Mouse (Mus musculus) olfactory bulb, adult 2 months (tissue): ENCODE measurements around the gene Ppt2. TPM values are rescaled to one million over a fixed set of nuclear protein-coding genes. Genes with fewer than 3 reads are reported as not detected.

Source experiments
- H3K27ac ChIP-seq: fragments of 200-500 bp; 2 replicates; pipeline ENCODE4 v1.5.1; 2012; ENCODE audit warnings: low read depth, low read length; ENCODE audit not compliant: insufficient read depth
- H3K4me1 ChIP-seq: fragments of 200-500 bp; 2 replicates; pipeline ENCODE4 v1.6.1; 2012; ENCODE audit warnings: low read length; ENCODE audit not compliant: control insufficient read depth, insufficient read depth
- H3K4me3 ChIP-seq: fragments of 200-500 bp; 2 replicates; pipeline ENCODE4 v1.5.1; 2012; ENCODE audit warnings: mild to moderate bottlenecking, low read depth, low read length, moderate library complexity; ENCODE audit not compliant: insufficient read depth
- CTCF ChIP-seq: fragments of 200-500 bp; IDR thresholded peaks from 2 replicates; pipeline ENCODE4 v1.5.1; 2012; ENCODE audit warnings: low read depth, mild to moderate bottlenecking, low read length, moderate library complexity; ENCODE audit not compliant: insufficient read depth
- POLR2A ChIP-seq: fragments of 200-500 bp; IDR thresholded peaks from 2 replicates; pipeline ENCODE4 v1.6.1; 2012; ENCODE audit warnings: mild to moderate bottlenecking, low read depth, low read length, moderate library complexity; ENCODE audit not compliant: insufficient read depth
- WGBS: fragments of 180-500 bp; shearing (Covaris S2); methylation state at CpG from one replicate; pipeline ENCODE4 v1.1.7; 2018; 5-methylcytosine and 5-hydroxymethylcytosine counted together
- polyA plus RNA-seq: library from polyadenylated mRNA; stranded (reverse); fragments of >200 nt; gene quantifications from 2 replicates; pipeline ENCODE4 v1.2.4, GENCODE M21; 2012; ENCODE audit warnings: low replicate concordance; ENCODE audit not compliant: missing spikeins, insufficient read depth, insufficient read length

Ppt2 gene
- polyA plus RNA-seq, 1 experiment, result not detected

- Histone ChIP-seq H3K4me1 (peaks cover 42% of the 10 kb centered on the region), H3K4me3 (peak overlapping the region; percentile 89), H3K27ac (peak overlapping the region; percentile 76)
- WGBS, result 1% methylated on average over 32 of the region's 32 CpGs
- TF ChIP-seq CTCF, result no peak
- no peak for TF ChIP-seq POLR2A
Measured at GRCm38 (mm10) chr17:34592581-34593549, 35.4 kb downstream of the Ppt2 start.

- Histone ChIP-seq H3K4me3 (peak overlapping the region; percentile 89), H3K4me1 (peaks cover 42% of the 10 kb centered on the region), H3K27ac (peak overlapping the region; percentile 97)
- WGBS, result 2% methylated on average over 28 of the region's 35 CpGs
- TF ChIP-seq CTCF (no peak), POLR2A (peak; percentile 64)
Measured at GRCm38 (mm10) chr17:34591994-34592375, 36.3 kb downstream of the Ppt2 start.

- TF ChIP-seq POLR2A, result no peak
- TF ChIP-seq CTCF, result no peak
Measured at GRCm38 (mm10) chr17:34591029-34591993, 37.0 kb downstream of the Ppt2 start, which contains the start of gene Pbx2. Gene Pbx2, plus strand, starts transcription at chr17:34591266.

GRCm38 (mm10) chr17:34590154-34590987 is 37.9 kb downstream of the Ppt2 start:
- TF ChIP-seq CTCF (no peak), POLR2A (no peak)
- 0 out of 2 replicates have a peak overlapping the region, but pooled peaks have one; percentile 21 for H3K4me3 ChIP-seq
- 78% methylated on average over 15 of the region's 15 CpGs for WGBS
- H3K4me1 ChIP-seq, result peaks cover 53% of the 10 kb centered on the region
- no peak overlapping the region for H3K27ac ChIP-seq

More at GRCm38 (mm10) chr17:34591029-34591993, 37.0 kb downstream of the Ppt2 start, which contains the start of gene Pbx2:
- 7% methylated on average over 21 of the region's 21 CpGs for WGBS
- Histone ChIP-seq H3K4me1 (peaks cover 47% of the 10 kb centered on the region), H3K4me3 (peak within 1 kb of the TSS; percentile 89), H3K27ac (peak within 1 kb of the TSS; percentile 97)

- WGBS, result 55% methylated on average over 7 of the region's 7 CpGs
- H3K27ac ChIP-seq, result no peak within 1 kb of the TSS
- H3K4me1 ChIP-seq, result peaks cover 47% of the 10 kb centered on the region
Measured at GRCm38 (mm10) chr17:34589681-34590101, 38.6 kb downstream of the Ppt2 start, which contains the start of gene Gpsm3. Gene Gpsm3, plus strand, starts transcription at chr17:34589806.

GRCm38 (mm10) chr17:34589206-34589605 is 39.1 kb downstream of the Ppt2 start:
- Histone ChIP-seq H3K4me3 (no peak overlapping the region), H3K27ac (no peak overlapping the region), H3K4me1 (peaks cover 43% of the 10 kb centered on the region)
- no peak for TF ChIP-seq POLR2A
- no peak for TF ChIP-seq CTCF
- 73% methylated on average over 7 of the region's 7 CpGs for WGBS

More at GRCm38 (mm10) chr17:34589681-34590101, 38.6 kb downstream of the Ppt2 start, which contains the start of gene Gpsm3:
- 0 out of 2 replicates have a peak within 1 kb of the TSS, but pooled peaks have one; percentile 21 for H3K4me3 ChIP-seq
- no peak for TF ChIP-seq CTCF
- TF ChIP-seq POLR2A, result no peak

GRCm38 (mm10) chr17:34588767-34589166 is 39.5 kb downstream of the Ppt2 start:
- Histone ChIP-seq H3K27ac (no peak overlapping the region), H3K4me3 (no peak overlapping the region), H3K4me1 (peaks cover 38% of the 10 kb centered on the region)
- TF ChIP-seq CTCF, result no peak
- TF ChIP-seq POLR2A, result no peak
- 85% methylated on average over 3 of the region's 3 CpGs for WGBS

- WGBS, result 2% methylated on average over 19 of the region's 19 CpGs
- no peak for TF ChIP-seq POLR2A
- no peak for TF ChIP-seq CTCF
- Histone ChIP-seq H3K4me3 (peak overlapping the region; percentile 76), H3K4me1 (peaks cover 33% of the 10 kb centered on the region), H3K27ac (peak overlapping the region; percentile 95)
Measured at GRCm38 (mm10) chr17:34587814-34588213, 40.5 kb downstream of the Ppt2 start.

- H3K4me3 ChIP-seq, result peak overlapping the region; percentile 76
- TF ChIP-seq POLR2A (peak; percentile 99), CTCF (no peak)
- under 1% methylated on average over 49 of the region's 50 CpGs for WGBS
- H3K4me1 ChIP-seq, result peaks cover 33% of the 10 kb centered on the region
- H3K27ac ChIP-seq, result peak overlapping the region; percentile 96
Measured at GRCm38 (mm10) chr17:34587423-34587811, 40.9 kb downstream of the Ppt2 start.
